Mouse (Mus musculus) heart, embryonic 16.5 days (tissue): ENCODE measurements around the gene Gm10112. TPM values are rescaled to one million over a fixed set of nuclear protein-coding genes. Genes with fewer than 3 reads are reported as not detected.

ENCODE experiments used
- ATAC-seq: fragments of 200-750 bp; cut with Nextera tagmentation; replicated peaks from 2 replicates; pipeline ENCODE4 v1.8.0; 2017; ENCODE audit warnings: moderate number of reproducible peaks; ENCODE audit not compliant: insufficient read depth, low FRiP score; ENCODE audit errors: extremely low read depth
- H3K27ac ChIP-seq: fragments of 300-500 bp; sonication (generic); 2 replicates; pipeline ENCODE4 v1.5.1; 2014; ENCODE audit warnings: mild to moderate bottlenecking, low read length, control low read depth, moderate library complexity
- H3K27me3 ChIP-seq: fragments of 300-500 bp; sonication (generic); 2 replicates; pipeline ENCODE4 v1.6.1; 2014; ENCODE audit warnings: low read length, mixed read lengths; ENCODE audit not compliant: control insufficient read depth, insufficient read depth
- H3K36me3 ChIP-seq: fragments of 300-500 bp; sonication (generic); 2 replicates; pipeline ENCODE4 v1.6.1; 2014; ENCODE audit not compliant: control insufficient read depth, insufficient read depth
- H3K4me1 ChIP-seq: fragments of 300-500 bp; sonication (generic); 2 replicates; pipeline ENCODE4 v1.6.1; 2014; ENCODE audit warnings: low read length, mixed read lengths; ENCODE audit not compliant: control insufficient read depth, insufficient read depth
- H3K4me2 ChIP-seq: fragments of 300-500 bp; sonication (generic); 2 replicates; pipeline ENCODE4 v1.6.1; 2014; ENCODE audit warnings: low read depth, mild to moderate bottlenecking, control low read depth, low read length
- H3K4me3 ChIP-seq: fragments of 300-500 bp; sonication (generic); 2 replicates; pipeline ENCODE4 v1.5.1; 2014; ENCODE audit warnings: mild to moderate bottlenecking, control low read depth, low read length
- H3K9ac ChIP-seq: fragments of 300-500 bp; sonication (generic); 2 replicates; pipeline ENCODE4 v1.6.1; 2014; ENCODE audit warnings: low read length, control low read depth
- H3K9me3 ChIP-seq: fragments of 300-500 bp; sonication (generic); replicated peaks from 2 replicates; pipeline ENCODE4 v1.6.1; 2016; ENCODE audit warnings: low read length; ENCODE audit not compliant: control insufficient read depth
- whole genome bisulfite sequencing: fragments of 180-500 bp; shearing (Covaris S2); extraction: QIAGEN DNeasy Blood & Tissue Kit; methylation state at CpG from one replicate; pipeline ENCODE4 v1.1.7; 2014; 5-methylcytosine and 5-hydroxymethylcytosine counted together
- polyA plus RNA-seq: library from polyadenylated mRNA; unstranded; fragments of >200 nt; fragmentation: Nextera tagmentation; extraction: Ambion mirVana; gene quantifications from 2 replicates; pipeline ENCODE4 v1.2.1, GENCODE M21; 2015

Gm10112 gene
- polyA plus RNA-seq: not detected in 2 replicates

DNA sequence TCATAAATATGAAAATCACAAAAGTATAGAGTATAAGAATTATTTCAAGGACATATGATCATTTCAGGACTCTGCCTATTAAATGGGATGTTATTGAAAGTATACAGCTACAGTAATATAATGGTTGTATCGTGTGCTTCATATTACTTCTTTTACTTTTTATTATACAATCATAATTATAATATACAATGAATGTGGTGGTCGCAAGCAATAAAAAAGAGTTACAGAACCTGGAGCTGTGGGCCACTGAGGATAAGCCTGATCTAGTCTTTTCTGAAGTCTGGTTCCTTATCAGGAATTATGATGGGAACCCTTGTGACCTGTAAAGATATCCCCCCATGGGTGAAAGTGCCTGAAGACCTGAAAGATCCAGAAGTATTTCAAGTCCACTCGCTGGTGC, at the start of gene Gm10112:
Gm10112 (plus strand) TSS at position 301 of the 400 bp plus-strand sequence.
- 80% methylated on average over 3 of the region's 3 CpGs for WGBS

DNA sequence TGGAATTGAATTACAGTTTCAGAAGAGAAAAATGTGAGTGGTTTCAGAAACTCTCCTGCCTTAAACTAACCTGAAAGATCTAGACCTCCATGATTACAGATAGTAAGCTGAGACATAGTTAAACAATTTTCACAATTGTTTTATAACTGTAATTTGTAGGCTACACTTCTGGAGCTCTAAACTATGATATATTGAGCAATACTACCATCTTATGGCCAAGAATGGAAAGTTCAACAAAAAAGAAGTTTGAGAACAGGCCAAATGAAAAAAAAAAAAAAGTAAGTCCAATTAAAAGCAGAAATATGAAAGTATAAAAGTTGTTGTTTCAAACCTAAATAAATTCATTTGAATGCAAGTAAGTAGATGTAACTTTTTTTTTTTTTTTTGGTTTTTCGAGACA, 21.4 kb downstream of the Gm10112 start:
- no peak for ATAC-seq
- Histone ChIP-seq H3K9me3 (no peaks in the 10 kb centered on the region), H3K9ac (no peak overlapping the region), H3K4me3 (no peak overlapping the region), H3K4me1 (no peaks in the 10 kb centered on the region), H3K36me3 (no peaks in the 10 kb centered on the region), H3K4me2 (no peak overlapping the region), H3K27ac (no peak overlapping the region), H3K27me3 (no peaks in the 10 kb centered on the region)
- 63% methylated on average over 1 of the region's 1 CpGs for WGBS

More for the DNA sequence above, at the start of gene Gm10112:
- Histone ChIP-seq H3K4me1 (no peaks in the 10 kb centered on the region), H3K36me3 (no peaks in the 10 kb centered on the region), H3K9me3 (no peaks in the 10 kb centered on the region), H3K4me2 (no peak within 1 kb of the TSS), H3K9ac (no peak within 1 kb of the TSS), H3K27me3 (no peaks in the 10 kb centered on the region), H3K4me3 (no peak within 1 kb of the TSS), H3K27ac (no peak within 1 kb of the TSS)
- ATAC-seq: no peak

DNA sequence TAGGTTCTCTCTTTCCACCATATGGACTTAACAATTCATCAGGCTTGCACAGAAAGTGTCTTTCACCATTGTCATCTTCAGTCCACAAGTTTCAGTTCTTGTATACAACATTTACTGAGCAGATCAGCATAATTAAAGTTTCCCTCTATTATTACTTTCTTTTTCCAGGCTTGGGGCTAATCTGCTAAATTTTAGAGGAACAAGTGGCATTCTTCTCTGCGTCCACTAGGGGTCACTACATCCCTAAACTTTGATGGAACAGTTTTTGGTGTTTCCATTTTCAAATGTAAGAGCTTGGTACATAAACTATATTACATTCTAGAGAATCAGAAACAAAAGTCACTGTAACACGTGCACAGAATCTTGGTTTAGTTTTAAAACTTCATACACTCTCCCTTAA, 28.2 kb downstream of the Gm10112 start:
- Histone ChIP-seq H3K36me3 (no peaks in the 10 kb centered on the region), H3K27me3 (no peaks in the 10 kb centered on the region), H3K4me2 (no peak overlapping the region), H3K9me3 (no peaks in the 10 kb centered on the region), H3K4me3 (no peak overlapping the region), H3K27ac (no peak overlapping the region), H3K4me1 (no peaks in the 10 kb centered on the region), H3K9ac (no peak overlapping the region)
- no peak for ATAC-seq
- 3% methylated on average over 2 of the region's 2 CpGs for WGBS

DNA sequence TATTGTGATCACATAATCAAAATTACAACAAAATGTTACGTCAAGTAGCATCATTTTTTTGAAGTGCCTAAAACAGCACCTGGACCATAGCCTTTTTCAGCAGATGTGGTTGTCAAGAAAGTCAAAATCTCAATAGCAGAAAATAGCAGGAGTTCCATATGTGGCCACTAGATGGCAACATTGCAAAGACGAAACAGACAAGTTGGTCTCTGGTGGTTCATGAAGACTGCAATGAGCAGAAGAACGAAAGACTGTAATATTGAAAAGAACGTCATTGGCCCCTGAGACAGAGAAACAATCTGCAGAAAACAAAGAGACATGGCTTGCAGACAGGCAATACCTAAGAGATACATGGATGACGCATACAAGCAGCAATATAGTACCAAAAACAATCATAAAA, 42.1 kb downstream of the Gm10112 start:
- Histone ChIP-seq H3K27me3 (no peaks in the 10 kb centered on the region), H3K9ac (no peak overlapping the region), H3K27ac (no peak overlapping the region), H3K36me3 (no peaks in the 10 kb centered on the region), H3K4me2 (no peak overlapping the region; the same call in 1 of the 2 replicates), H3K9me3 (no peaks in the 10 kb centered on the region), H3K4me3 (no peak overlapping the region), H3K4me1 (no peaks in the 10 kb centered on the region)
- ATAC-seq: no peak
- WGBS: 9% methylated on average over 5 of the region's 5 CpGs

Other genes starting within 250 kb of the Gm10112 start
- not detected in 2 replicates for gene Cylc1, start 57.9 kb upstream of the Gm10112 start, polyA plus RNA-seq